Mouse (Mus musculus) inflammation-experienced regulatory T-cells (primary cell): ENCODE measurements around the gene Ash1l. TPM values are rescaled to one million over a fixed set of nuclear protein-coding genes. Genes with fewer than 3 reads are reported as not detected.

Source experiments
- polyA plus RNA-seq, 2 experiments: library from polyadenylated mRNA; unstranded; fragments of 100-300 nt; shearing (Covaris generic); gene quantifications; one replicate each; pipeline ENCODE4 v1.2.1; 2017

The Ash1l gene
- 10 to 100 TPM; 32.6 to 35.9 TPM for polyA plus RNA-seq

GRCm38 (mm10) chr3:88950576-88951326, at the start of gene Ash1l, which contains the start of gene Dap3:
Gene Ash1l (plus strand): TSS chr3:88950622.
Gene Dap3 (minus strand): TSS chr3:88951181.

DNA sequence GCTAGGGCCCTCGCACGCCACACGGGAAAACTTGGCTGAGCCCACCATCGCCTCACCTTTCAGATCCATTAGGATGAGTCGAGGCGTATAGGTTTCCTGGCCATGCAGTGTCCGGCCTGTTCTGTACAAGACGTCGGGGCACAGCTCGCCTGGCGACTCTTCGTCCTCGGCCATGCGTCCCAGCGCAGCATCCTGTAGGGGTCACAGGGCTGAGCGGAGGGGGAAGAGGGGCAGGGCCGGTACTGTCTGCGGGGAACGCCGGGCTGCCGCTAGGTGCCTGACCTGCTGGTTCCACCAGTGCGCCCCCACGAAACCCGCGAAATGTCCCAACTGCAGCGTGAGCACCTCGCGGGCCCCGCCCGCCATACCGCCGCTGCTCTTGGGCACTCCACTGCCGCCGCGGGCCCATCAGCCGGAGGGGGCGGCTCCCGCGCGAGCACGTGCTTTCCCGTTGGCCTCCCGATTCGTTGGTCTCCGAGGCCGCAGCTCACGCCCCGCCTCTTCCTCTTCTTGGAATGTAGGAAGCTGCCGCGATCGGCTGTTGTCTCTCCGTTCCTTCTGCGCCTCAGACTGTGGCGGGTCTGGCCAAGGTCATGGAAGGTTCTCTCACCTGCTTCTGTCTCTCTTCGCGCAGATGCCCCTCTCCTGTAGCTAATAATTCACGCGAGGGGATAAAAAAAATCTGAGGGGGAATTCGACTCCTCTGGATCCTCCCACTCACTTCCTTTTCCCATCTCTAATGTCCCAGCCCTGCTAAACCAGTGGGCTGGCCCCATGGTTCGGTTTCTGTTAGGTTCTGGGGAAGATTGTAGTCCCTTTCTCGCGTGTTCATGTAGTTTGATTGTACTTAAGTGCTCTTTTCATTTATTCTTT, 36.7 kb upstream of the Ash1l start, which contains the start of gene Msto1:
Gene Msto1 (minus strand): TSS at position 489 of the 873 bp plus-strand sequence.

GRCm38 (mm10) chr3:89093175-89093574, 142.8 kb downstream of the Ash1l start, which contains the start of gene Rusc1:
Gene Rusc1 (minus strand): TSS chr3:89093311.

GRCm38 (mm10) chr3:89100811-89101210, 150.4 kb downstream of the Ash1l start, which contains the start of gene Gm43738:
Gene Gm43738 (minus strand): TSS chr3:89101099.

GRCm38 (mm10) chr3:89101812-89102494, 151.5 kb downstream of the Ash1l start, which contains the start of gene Fdps:
Gene Fdps (minus strand): TSS chr3:89101959.

Other genes starting within 250 kb of the Ash1l start
- gene Rit1, start 233.8 kb upstream of the Ash1l start, polyA plus RNA-seq = 10 to 100 TPM; 52.5 to 58.6 TPM
- gene Syt11, start 175.5 kb upstream of the Ash1l start, polyA plus RNA-seq = 100 to 1,000 TPM in 1 of 2 experiments, 10 to 100 TPM in 1; 64.9 to 104 TPM
- gene Gon4l, start 115.4 kb upstream of the Ash1l start, polyA plus RNA-seq = 10 to 100 TPM; 28.8 to 30.0 TPM
- gene Msto1, start 36.6 kb upstream of the Ash1l start, polyA plus RNA-seq = 10 to 100 TPM; 27.2 to 32.3 TPM
- gene Dap3, start 559 bp downstream of the Ash1l start, polyA plus RNA-seq = 100 to 1,000 TPM; 155 to 171 TPM
- 10 to 100 TPM; 41.8 to 47.3 TPM for gene Rusc1, start 142.7 kb downstream of the Ash1l start, polyA plus RNA-seq
- under 1 TPM in 1 of 2 experiments, not detected in 1; 0.23 TPM for gene Gm43738, start 150.5 kb downstream of the Ash1l start, polyA plus RNA-seq
- gene Fdps, start 151.3 kb downstream of the Ash1l start, polyA plus RNA-seq = 100 to 1,000 TPM in 1 of 2 experiments, 10 to 100 TPM in 1; 59.8 to 110 TPM
- 1 to 10 TPM in 1 of 2 experiments, not detected in 1; 1.8 TPM for gene Pklr, start 185.5 kb downstream of the Ash1l start, polyA plus RNA-seq
- 1 to 10 TPM in 1 of 2 experiments, under 1 TPM in 1; 0.76 to 2.1 TPM for gene Hcn3, start 209.6 kb downstream of the Ash1l start, polyA plus RNA-seq
- 100 to 1,000 TPM; 115 to 129 TPM for gene Clk2, start 214.2 kb downstream of the Ash1l start, polyA plus RNA-seq
- gene Scamp3, start 226.9 kb downstream of the Ash1l start, polyA plus RNA-seq = 100 to 1,000 TPM; 257 to 293 TPM
- 100 to 1,000 TPM; 204 to 228 TPM for gene Fam189b, start 232.5 kb downstream of the Ash1l start, polyA plus RNA-seq